Mouse (Mus musculus): ENCODE results near the gene Klf4. TPM values are rescaled to one million over a fixed set of nuclear protein-coding genes. Genes with fewer than 3 reads are reported as not detected.

Klf4 gene
- polyA plus RNA-seq, 1 experiment, result 3.2 TPM

GRCm38 (mm10) chr4:55493261-55493660 lies 39.0 kb downstream of the Klf4 start:
- no peak for TF ChIP-seq POLR2A (IDR thresholded peaks at IDR 0.05; ENCODE audit: borderline replicate concordance, insufficient read depth, low read length)
- TF ChIP-seq CTCF (IDR thresholded peaks at IDR 0.05; ENCODE audit: borderline replicate concordance, insufficient read depth, low read depth, low read length), result no peak
- WGBS, result 81% methylated on average over 3 of the region's 3 CpGs
- Histone ChIP-seq H3K27me3 (ENCODE audit: control insufficient read depth, insufficient read depth, low read length) (no peaks in the 10 kb centered on the region), H3K4me1 (ENCODE audit: control insufficient read depth, insufficient read depth, low read length) (no peaks in the 10 kb centered on the region), H3K4me3 (replicated peaks; ENCODE audit: insufficient read depth, low read depth, low read length) (no peak overlapping the region), H3K27ac (ENCODE audit: insufficient read depth, low read length) (no peak overlapping the region)
- DNase-seq, result no peak

GRCm38 (mm10) chr4:55489328-55489727 lies 42.9 kb downstream of the Klf4 start:
- H3K27ac ChIP-seq (ENCODE audit: insufficient read depth, low read length), result no peak overlapping the region
- no peaks in the 10 kb centered on the region for H3K27me3 ChIP-seq (ENCODE audit: control insufficient read depth, insufficient read depth, low read length)
- no peak overlapping the region for H3K4me3 ChIP-seq (replicated peaks; ENCODE audit: insufficient read depth, low read depth, low read length)
- 74% methylated on average over 3 of the region's 3 CpGs for WGBS
- TF ChIP-seq CTCF (IDR thresholded peaks at IDR 0.05; ENCODE audit: borderline replicate concordance, insufficient read depth, low read depth, low read length) (no peak), POLR2A (IDR thresholded peaks at IDR 0.05; ENCODE audit: borderline replicate concordance, insufficient read depth, low read length) (no peak)
- H3K4me1 ChIP-seq (ENCODE audit: control insufficient read depth, insufficient read depth, low read length), result no peaks in the 10 kb centered on the region
- no peak for DNase-seq

GRCm38 (mm10) chr4:55488604-55489003 lies 43.7 kb downstream of the Klf4 start:
- H3K27me3 ChIP-seq (ENCODE audit: control insufficient read depth, insufficient read depth, low read length), result no peaks in the 10 kb centered on the region
- H3K27ac ChIP-seq (ENCODE audit: insufficient read depth, low read length), result no peak overlapping the region
- H3K4me1 ChIP-seq (ENCODE audit: control insufficient read depth, insufficient read depth, low read length), result no peaks in the 10 kb centered on the region
- H3K4me3 ChIP-seq (replicated peaks; ENCODE audit: insufficient read depth, low read depth, low read length), result no peak overlapping the region
- TF ChIP-seq CTCF (IDR thresholded peaks at IDR 0.05; ENCODE audit: borderline replicate concordance, insufficient read depth, low read depth, low read length), result no peak
- TF ChIP-seq POLR2A (IDR thresholded peaks at IDR 0.05; ENCODE audit: borderline replicate concordance, insufficient read depth, low read length), result no peak
- WGBS, result 73% methylated on average over 6 of the region's 6 CpGs
- no peak for DNase-seq

GRCm38 (mm10) chr4:55480322-55480767 lies 51.9 kb downstream of the Klf4 start:
- TF ChIP-seq POLR2A (IDR thresholded peaks at IDR 0.05; ENCODE audit: borderline replicate concordance, insufficient read depth, low read length), result no peak
- TF ChIP-seq CTCF (IDR thresholded peaks at IDR 0.05; ENCODE audit: borderline replicate concordance, insufficient read depth, low read depth, low read length), result peak; percentile 79
- 14% methylated on average over 25 of the region's 25 CpGs for WGBS
- peak; percentile 50 to 64 for DNase-seq
- Histone ChIP-seq H3K4me3 (replicated peaks; ENCODE audit: insufficient read depth, low read depth, low read length) (peak overlapping the region; percentile 24), H3K27me3 (ENCODE audit: control insufficient read depth, insufficient read depth, low read length) (no peaks in the 10 kb centered on the region), H3K4me1 (ENCODE audit: control insufficient read depth, insufficient read depth, low read length) (no peaks in the 10 kb centered on the region), H3K27ac (ENCODE audit: insufficient read depth, low read length) (no peak overlapping the region)

- DNase-seq, result no peak
- WGBS, result 29% methylated on average over 5 of the region's 5 CpGs
- no peak overlapping the region for H3K4me3 ChIP-seq (replicated peaks; ENCODE audit: insufficient read depth, low read depth, low read length)
- H3K4me1 ChIP-seq (ENCODE audit: control insufficient read depth, insufficient read depth, low read length), result no peaks in the 10 kb centered on the region
- H3K27me3 ChIP-seq (ENCODE audit: control insufficient read depth, insufficient read depth, low read length), result no peaks in the 10 kb centered on the region; the same call in 1 of the 2 replicates
- H3K27ac ChIP-seq (ENCODE audit: insufficient read depth, low read length), result no peak overlapping the region
- TF ChIP-seq POLR2A (IDR thresholded peaks at IDR 0.05; ENCODE audit: borderline replicate concordance, insufficient read depth, low read length) (no peak), CTCF (IDR thresholded peaks at IDR 0.05; ENCODE audit: borderline replicate concordance, insufficient read depth, low read depth, low read length) (no peak)
Observed at GRCm38 (mm10) chr4:55478333-55478732, 53.9 kb downstream of the Klf4 start.

- Histone ChIP-seq H3K4me1 (ENCODE audit: control insufficient read depth, insufficient read depth, low read length) (no peaks in the 10 kb centered on the region), H3K27me3 (ENCODE audit: control insufficient read depth, insufficient read depth, low read length) (no peaks in the 10 kb centered on the region; the same call in 1 of the 2 replicates), H3K27ac (ENCODE audit: insufficient read depth, low read length) (no peak overlapping the region), H3K4me3 (replicated peaks; ENCODE audit: insufficient read depth, low read depth, low read length) (no peak overlapping the region)
- whole genome bisulfite sequencing, result 34% methylated on average over 4 of the region's 4 CpGs
- TF ChIP-seq POLR2A (IDR thresholded peaks at IDR 0.05; ENCODE audit: borderline replicate concordance, insufficient read depth, low read length), result no peak
- peak; percentile 41; the same call in 1 of the 2 replicates for TF ChIP-seq CTCF (IDR thresholded peaks at IDR 0.05; ENCODE audit: borderline replicate concordance, insufficient read depth, low read depth, low read length)
- peak; percentile 19 to 23 for DNase-seq
Observed at GRCm38 (mm10) chr4:55477933-55478332, 54.3 kb downstream of the Klf4 start.

- Histone ChIP-seq H3K4me1 (ENCODE audit: control insufficient read depth, insufficient read depth, low read length) (no peaks in the 10 kb centered on the region), H3K27me3 (ENCODE audit: control insufficient read depth, insufficient read depth, low read length) (no peaks in the 10 kb centered on the region; the same call in 1 of the 2 replicates), H3K4me3 (replicated peaks; ENCODE audit: insufficient read depth, low read depth, low read length) (no peak overlapping the region), H3K27ac (ENCODE audit: insufficient read depth, low read length) (no peak overlapping the region)
- WGBS, result 93% methylated on average over 7 of the region's 7 CpGs
- no peak for DNase-seq
- TF ChIP-seq POLR2A (IDR thresholded peaks at IDR 0.05; ENCODE audit: borderline replicate concordance, insufficient read depth, low read length) (no peak), CTCF (IDR thresholded peaks at IDR 0.05; ENCODE audit: borderline replicate concordance, insufficient read depth, low read depth, low read length) (no peak)
Observed at GRCm38 (mm10) chr4:55477210-55477759, 55.0 kb downstream of the Klf4 start.

Other genes starting within 250 kb of the Klf4 start
- 135 and 153 TPM in 2 replicates for gene Rad23b, start 182.4 kb downstream of the Klf4 start, polyA plus RNA-seq (2012; rRNA removed)